Mouse (Mus musculus) liver, embryonic 16.5 days (tissue): ENCODE data around the gene Vmn1r206. TPM values are rescaled to one million over a fixed set of nuclear protein-coding genes. Genes with fewer than 3 reads are reported as not detected.
"Not testable (repeated sequence)": the region's sequence is repeated elsewhere in the genome, so short reads cannot be mapped to it uniquely, and the experiment has no call there.

ENCODE experiments used
- ATAC-seq: fragments of 200-750 bp; cut with Nextera tagmentation; 2 replicates; pipeline ENCODE4 v1.8.0; 2017; ENCODE audit warnings: low read depth, mild to moderate bottlenecking, moderate number of reproducible peaks, moderate library complexity
- H3K27ac ChIP-seq: fragments of 300-500 bp; sonication (generic); 2 replicates; pipeline ENCODE4 v1.5.1; 2014; ENCODE audit warnings: mild to moderate bottlenecking, low read length
- H3K27me3 ChIP-seq: fragments of 300-500 bp; sonication (generic); 2 replicates; pipeline ENCODE4 v1.6.1; 2014; ENCODE audit warnings: low read depth, low read length, mixed read lengths; ENCODE audit not compliant: control insufficient read depth, insufficient read depth
- H3K36me3 ChIP-seq: fragments of 300-500 bp; sonication (generic); 2 replicates; pipeline ENCODE4 v1.6.1; 2014; ENCODE audit warnings: mild to moderate bottlenecking; ENCODE audit not compliant: control insufficient read depth, insufficient read depth
- H3K4me1 ChIP-seq: fragments of 300-500 bp; sonication (generic); 2 replicates; pipeline ENCODE4 v1.6.1; 2014; ENCODE audit warnings: low read depth, low read length, mixed read lengths; ENCODE audit not compliant: control insufficient read depth
- H3K4me2 ChIP-seq: fragments of 300-500 bp; sonication (generic); 2 replicates; pipeline ENCODE4 v1.6.1; 2014; ENCODE audit warnings: low read depth, low read length, mixed read lengths
- H3K4me3 ChIP-seq: fragments of 300-500 bp; sonication (generic); 2 replicates; pipeline ENCODE4 v1.5.1; 2014; ENCODE audit warnings: low read depth, mild to moderate bottlenecking, low read length
- H3K9ac ChIP-seq: fragments of 300-500 bp; sonication (generic); 2 replicates; pipeline ENCODE4 v1.6.1; 2014; ENCODE audit warnings: low read depth, low read length
- H3K9me3 ChIP-seq: fragments of 300-500 bp; sonication (generic); replicated peaks from 2 replicates; pipeline ENCODE4 v1.6.1; 2016; ENCODE audit warnings: low read length; ENCODE audit not compliant: control insufficient read depth
- WGBS: fragments of 180-500 bp; shearing (Covaris S2); extraction: QIAGEN DNeasy Blood & Tissue Kit; methylation state at CpG from one replicate; pipeline ENCODE4 v1.1.7; 2014; ENCODE audit not compliant: insufficient replicate concordance; 5-methylcytosine and 5-hydroxymethylcytosine counted together
- polyA plus RNA-seq: library from polyadenylated mRNA; unstranded; fragments of >200 nt; fragmentation: Nextera tagmentation; extraction: Ambion mirVana; gene quantifications from 2 replicates; pipeline ENCODE4 v1.2.1, GENCODE M21; 2015

Vmn1r206 gene
- not detected in 2 replicates for polyA plus RNA-seq

DNA sequence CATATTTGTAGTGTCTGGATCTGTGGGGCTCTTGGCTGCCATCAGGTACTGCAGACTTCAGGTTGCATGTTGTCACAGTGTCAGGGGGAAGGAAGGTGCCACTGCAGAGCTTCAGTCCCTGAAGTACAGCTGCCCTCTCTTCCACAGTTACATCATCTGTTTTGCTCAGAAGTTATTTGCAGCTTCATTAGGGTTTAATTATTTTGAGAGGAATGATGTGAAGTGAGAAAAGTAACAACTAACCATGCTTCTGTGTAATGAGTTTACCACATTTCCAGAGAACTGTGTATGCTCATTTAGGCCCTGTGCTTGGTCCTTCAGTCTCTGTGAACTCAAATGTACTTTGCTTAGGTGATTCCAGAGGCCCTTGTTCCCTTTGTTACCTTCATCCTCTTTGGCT is at the start of gene Vmn1r206:
Gene Vmn1r206, minus strand, starts transcription at position 101 of the 400 bp plus-strand sequence.
- not testable (repeated sequence) for H3K4me1 ChIP-seq, H3K9ac ChIP-seq, H3K4me2 ChIP-seq, H3K9me3 ChIP-seq, H3K4me3 ChIP-seq, H3K27me3 ChIP-seq, ATAC-seq, H3K27ac ChIP-seq, H3K36me3 ChIP-seq

GRCm38 (mm10) chr13:22592900-22593299 is 31.2 kb downstream of the Vmn1r206 start, which contains the start of gene Vmn1r205:
Gene Vmn1r205, minus strand, starts transcription at chr13:22593000.
- Histone ChIP-seq H3K27ac (no peak within 1 kb of the TSS), H3K36me3 (no peaks in the 10 kb centered on the region), H3K9ac (no peak within 1 kb of the TSS), H3K9me3 (no peaks in the 10 kb centered on the region), H3K4me1 (no peaks in the 10 kb centered on the region), H3K4me2 (no peak within 1 kb of the TSS), H3K27me3 (no peaks in the 10 kb centered on the region), H3K4me3 (no peak within 1 kb of the TSS)
- 63% methylated on average over 3 of the region's 3 CpGs for WGBS
- no peak for ATAC-seq

- WGBS: 69% methylated on average over 12 of the region's 14 CpGs
Measured at GRCm38 (mm10) chr13:22583336-22583735, 40.7 kb downstream of the Vmn1r206 start.

DNA sequence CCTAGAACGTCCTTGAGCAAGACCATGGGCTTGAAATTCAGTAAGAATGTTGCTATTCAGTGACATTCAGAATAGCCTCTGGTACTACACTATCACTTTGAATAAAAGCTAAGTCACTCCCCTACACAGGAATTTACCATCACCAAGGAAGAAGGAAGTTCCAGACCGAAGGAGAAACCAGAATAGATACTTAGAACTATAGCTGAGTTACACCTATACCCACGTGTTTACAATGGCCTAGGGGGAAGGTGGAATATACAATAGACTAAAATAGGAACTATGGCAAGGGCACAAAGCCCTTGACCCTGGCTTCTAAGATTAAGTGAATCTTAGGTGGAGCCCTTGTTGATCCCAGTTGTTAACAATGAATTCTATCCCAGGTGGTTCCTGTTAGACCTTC is 49.1 kb downstream of the Vmn1r206 start:
- H3K9me3 ChIP-seq, H3K27ac ChIP-seq, H3K4me3 ChIP-seq, ATAC-seq, H3K9ac ChIP-seq, H3K36me3 ChIP-seq, H3K27me3 ChIP-seq, H3K4me2 ChIP-seq, H3K4me1 ChIP-seq: not testable (repeated sequence)
- 60% methylated on average over 3 of the region's 3 CpGs for WGBS

More at GRCm38 (mm10) chr13:22583336-22583735, 40.7 kb downstream of the Vmn1r206 start:
- H3K27ac ChIP-seq, H3K4me1 ChIP-seq, H3K36me3 ChIP-seq, H3K4me2 ChIP-seq, ATAC-seq, H3K9ac ChIP-seq, H3K4me3 ChIP-seq, H3K27me3 ChIP-seq, H3K9me3 ChIP-seq: not testable (repeated sequence)

Other genes with a start within 250 kb of the Vmn1r206 start
- not detected in 2 replicates for gene Vmn1r199, start 244.4 kb downstream of the Vmn1r206 start, polyA plus RNA-seq
- not detected in 2 replicates for gene Vmn1r200, start 233.9 kb downstream of the Vmn1r206 start, polyA plus RNA-seq
- gene Vmn1r201, start 152.3 kb downstream of the Vmn1r206 start, polyA plus RNA-seq: not detected in 2 replicates
- not detected in 2 replicates for gene Vmn1r202, start 118.9 kb downstream of the Vmn1r206 start, polyA plus RNA-seq
- gene Vmn1r203, start 106.1 kb downstream of the Vmn1r206 start, polyA plus RNA-seq: not detected in 2 replicates
- gene Vmn1r204, start 71.1 kb downstream of the Vmn1r206 start, polyA plus RNA-seq: not detected in 2 replicates
- gene Vmn1r205, start 31.3 kb downstream of the Vmn1r206 start, polyA plus RNA-seq: not detected in 2 replicates
- gene Vmn1r207-ps, start 105.4 kb upstream of the Vmn1r206 start, polyA plus RNA-seq: not detected in 2 replicates
- gene Vmn1r208, start 153.1 kb upstream of the Vmn1r206 start, polyA plus RNA-seq: not detected in 2 replicates
- not detected in 2 replicates for gene Vmn1r209, start 185.4 kb upstream of the Vmn1r206 start, polyA plus RNA-seq
- gene Vmn1r210, start 207.1 kb upstream of the Vmn1r206 start, polyA plus RNA-seq: not detected in 2 replicates
- not detected in 2 replicates for gene Vmn1r211, start 233.3 kb upstream of the Vmn1r206 start, polyA plus RNA-seq